Mouse (Mus musculus): ENCODE measurements at regions not wholly inside any gene's neighbourhood (a gene's known extent, or its start where the extent isn't known, plus 50 kb on each side); places are given as distances from the start of the nearest gene placed in this dataset.

DNA sequence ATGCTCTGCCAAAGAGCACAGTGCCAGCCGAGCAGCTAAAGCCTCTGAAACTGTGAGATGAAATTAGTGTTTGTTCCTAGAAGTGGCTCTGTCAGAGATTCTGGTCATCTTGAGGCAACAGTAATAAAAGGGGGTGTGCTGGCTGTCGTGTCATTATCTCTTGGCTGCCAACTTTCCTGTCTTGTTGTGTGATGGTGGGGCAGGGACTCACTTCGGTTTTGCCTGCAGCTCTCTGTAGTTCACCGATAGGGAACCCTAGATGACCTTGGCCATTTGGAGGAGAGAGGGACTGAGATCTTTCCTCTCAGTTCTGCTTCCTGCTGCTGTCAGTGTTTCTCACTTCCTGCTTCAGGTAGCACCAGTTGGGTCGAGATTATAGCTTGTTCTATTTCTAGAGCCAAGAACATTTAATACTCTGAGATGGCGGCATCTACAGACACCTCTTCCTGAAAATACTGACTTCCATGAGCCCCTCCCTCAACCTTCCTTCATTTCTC lies 159.8 kb upstream of the Kbtbd8 start:
- DNase-seq, result no peak

DNA sequence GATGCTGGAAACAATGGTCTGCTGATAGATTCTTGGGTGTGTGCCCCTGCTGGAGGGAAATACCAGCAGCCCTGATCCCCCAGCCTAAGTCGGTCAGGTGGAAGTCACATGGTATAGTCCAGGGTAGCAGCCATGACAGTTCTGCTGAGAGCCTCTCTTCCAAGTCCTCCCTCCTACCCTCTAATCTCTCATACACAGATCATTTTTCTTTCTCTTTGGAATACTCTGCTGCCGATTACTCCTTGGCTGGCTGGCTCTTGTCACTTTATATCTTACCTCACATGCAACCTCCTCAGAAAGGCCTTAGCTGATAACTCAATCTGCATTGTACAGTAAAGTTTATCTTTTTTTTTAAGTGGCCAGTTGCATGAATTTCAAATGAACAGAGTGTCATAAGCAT lies 162.5 kb upstream of the Kbtbd8 start:
- no peak for DNase-seq

DNA sequence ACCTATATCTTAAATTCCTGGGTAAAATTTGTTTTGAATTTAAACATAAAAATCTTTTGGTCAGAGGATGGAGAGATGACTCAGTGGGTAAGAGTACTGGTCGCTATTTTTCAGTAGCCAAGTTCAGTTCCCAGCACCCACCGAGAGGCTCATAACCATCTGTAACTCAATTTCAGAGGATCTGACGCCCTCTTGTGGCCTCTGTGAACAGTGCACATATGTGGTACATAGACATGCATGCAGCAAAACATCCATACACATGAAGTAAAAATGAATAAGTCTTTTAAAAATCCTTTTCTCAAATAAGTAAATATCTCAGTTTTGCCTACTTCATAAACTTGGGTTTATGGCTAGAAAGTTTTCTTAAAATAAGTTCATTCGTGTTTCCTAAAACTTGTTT lies 163.4 kb upstream of the Kbtbd8 start:
- no peak for DNase-seq

DNA sequence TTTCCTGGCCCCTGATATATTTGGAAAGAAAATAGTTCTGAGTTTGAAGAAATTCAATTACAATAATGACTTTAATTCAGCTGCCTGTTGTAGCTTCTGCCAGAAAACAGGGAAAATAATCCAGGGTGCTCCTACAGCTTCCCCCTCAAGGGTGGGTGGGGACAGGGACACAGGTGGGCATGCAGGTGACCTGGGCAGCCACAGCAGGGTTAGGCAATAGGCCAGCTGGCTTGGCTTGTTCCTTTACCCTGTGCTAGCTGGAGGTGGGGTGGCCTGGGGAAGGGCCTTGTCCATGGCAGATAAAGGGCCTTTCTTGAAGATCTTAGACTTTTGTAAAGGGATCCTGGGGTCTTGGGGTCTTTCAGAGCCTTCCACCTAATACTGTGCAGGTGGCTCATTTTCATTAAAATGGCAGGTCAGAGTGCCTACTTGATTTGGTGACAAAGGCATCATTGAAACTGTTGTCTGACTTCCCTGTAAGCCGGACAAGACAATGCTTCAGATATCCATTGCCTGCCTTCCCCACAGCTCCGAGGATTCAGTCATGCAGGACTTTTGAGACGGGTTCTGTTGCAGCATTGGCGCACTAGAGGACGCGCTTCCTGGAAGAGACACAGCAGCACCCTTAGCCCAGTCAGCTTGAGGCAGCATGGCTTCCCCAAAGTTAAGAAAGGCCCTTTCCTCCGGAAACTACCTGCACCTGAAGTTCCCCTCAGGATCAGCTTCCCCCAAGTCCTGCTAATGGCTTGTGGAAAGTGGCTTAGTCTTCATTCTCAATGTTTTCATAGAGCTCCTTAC lies 164.9 kb upstream of the Kbtbd8 start:
- DNase-seq, result no peak

DNA sequence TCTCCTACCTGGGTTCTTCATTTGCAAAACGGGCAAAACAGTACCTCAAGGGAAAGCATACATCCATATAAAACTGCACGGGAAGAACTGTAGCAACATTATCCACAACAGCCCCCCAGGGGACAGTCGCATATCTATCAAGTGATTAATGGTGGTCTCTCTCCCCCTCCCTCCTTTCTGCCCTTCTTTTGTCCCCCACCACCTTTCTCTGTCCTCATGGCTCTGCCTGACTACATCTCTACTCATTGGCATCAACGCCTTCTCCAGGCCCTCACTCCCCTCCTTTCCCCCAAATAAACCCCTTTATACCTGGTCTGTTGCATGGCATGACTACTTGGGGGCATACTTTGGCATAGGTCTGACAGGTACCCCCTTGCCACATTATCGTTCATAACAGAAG lies 166.1 kb upstream of the Kbtbd8 start:
- no peak for DNase-seq

DNA sequence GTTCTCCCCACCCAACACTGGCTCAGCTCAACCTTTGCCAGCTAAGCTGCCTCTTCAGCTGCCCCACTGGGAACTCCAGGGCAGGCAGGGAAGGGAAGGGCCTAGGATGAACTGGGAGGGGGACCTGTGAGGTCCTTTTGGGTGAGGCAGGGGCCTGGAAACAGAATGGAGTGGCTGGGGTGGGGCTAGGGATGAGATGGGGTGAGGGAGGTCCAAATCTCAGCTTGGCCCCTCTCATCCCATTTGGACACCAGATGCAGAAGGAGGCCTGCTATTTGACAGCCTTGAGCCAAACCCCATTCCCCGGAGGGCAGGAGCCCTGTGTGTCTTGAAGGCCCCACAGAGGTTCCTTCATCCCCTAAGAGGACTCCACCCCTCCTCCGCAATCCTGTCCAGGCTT lies 166.7 kb upstream of the Kbtbd8 start:
- no peak for DNase-seq

DNA sequence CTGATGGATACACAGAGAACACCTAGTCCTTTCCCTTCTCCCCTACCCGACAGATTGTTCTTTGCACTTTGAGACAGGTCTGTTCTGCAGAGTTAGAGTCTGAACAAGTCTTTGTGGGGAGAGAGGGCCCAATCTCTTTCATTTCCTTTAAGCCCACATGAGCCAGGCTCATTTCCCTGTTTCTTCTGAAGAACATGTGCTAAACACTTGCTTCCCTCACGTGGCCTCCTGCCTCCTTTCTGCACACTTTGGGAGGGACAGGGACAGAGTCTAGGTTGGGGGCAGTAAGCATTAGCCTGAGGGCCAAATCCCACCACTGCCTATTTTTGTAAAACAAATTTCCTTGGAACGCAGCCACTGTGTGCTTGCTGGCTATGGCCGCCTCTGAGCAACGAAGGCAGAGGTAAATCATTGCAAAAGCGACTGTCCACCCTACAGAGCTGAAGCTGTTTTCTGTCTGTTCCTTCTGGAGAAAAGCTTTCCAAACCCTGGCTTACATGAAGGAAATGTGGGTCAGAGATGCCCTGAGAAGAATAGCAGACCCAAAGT lies 170.6 kb upstream of the Kbtbd8 start:
- DNase-seq, result no peak

DNA sequence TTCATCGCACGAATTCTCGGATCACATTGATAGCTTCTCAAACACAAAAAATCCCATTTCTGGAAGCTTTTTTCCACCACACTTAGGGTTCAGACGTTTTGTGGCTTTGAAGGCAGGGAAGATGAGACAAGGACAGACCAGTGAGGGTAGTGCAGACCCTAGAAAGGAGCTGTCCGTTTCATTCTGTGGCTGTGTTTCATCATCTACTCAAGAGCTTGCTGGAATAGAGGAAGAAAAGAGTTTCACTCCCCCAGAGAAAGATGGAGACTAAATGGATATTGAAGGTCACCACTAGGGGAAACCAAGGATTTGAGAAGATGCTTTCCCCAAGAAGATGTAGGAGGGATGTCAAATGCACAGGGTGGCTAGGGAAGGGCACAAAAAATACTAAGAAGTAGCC lies 171.3 kb upstream of the Kbtbd8 start:
- no peak for DNase-seq

DNA sequence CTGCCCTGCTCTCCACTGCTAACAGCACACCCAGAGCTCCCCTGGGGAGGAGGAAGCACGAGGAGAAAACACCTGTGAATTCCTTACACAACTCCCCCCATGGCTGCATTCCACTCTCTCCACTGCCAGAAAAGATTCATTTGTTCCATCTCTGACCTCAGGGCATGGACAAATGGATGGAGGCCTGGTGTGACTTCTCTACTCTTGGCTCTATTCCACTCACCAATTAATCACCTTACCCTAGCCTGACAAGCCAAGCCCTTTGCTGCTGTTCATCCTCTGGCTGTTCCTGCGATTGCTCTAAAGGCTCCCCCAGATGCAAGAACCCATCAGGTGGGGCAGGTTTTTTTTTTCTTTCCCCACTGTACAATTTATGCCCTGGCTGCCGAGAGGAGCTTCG lies 172.8 kb upstream of the Kbtbd8 start:
- DNase-seq, result no peak

DNA sequence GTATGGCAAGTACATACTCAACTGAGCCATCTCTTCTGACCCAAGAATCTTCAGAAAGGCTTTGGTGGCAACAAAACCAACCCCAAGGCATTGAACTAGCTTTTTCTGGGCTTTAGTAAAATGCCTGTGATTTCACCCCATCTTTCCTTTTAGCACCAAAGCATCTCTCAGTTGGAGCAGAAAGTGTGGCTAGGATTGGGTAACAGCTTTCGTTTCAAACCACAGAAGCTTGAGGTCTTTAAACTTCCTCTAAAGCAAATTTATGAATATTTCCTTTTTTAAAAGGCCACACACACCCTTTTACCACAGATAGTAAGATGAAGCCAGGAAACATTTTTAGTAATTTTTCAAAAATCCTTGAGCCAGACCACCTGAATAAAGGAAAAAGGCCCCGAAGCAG lies 178.1 kb upstream of the Kbtbd8 start:
- DNase-seq, result no peak

DNA sequence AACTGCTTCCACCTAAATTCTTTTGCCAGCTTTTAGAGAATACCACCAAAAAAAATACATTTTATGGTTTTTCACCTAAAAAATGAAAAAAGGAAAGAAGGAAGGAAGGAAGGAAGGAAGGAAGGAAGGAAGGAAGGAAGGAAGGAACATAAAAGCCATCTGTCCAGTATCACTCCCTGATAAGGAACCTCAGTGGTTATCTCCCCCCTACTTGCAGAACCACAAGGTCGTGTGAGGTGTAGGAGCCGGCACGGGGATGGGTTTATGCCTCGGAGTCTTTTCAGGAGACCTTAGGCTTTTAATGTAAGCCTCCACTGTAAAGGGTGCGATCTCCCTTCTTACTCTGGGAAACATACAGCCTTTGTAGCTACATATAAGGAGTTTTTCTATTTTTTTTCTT lies 180.8 kb upstream of the Kbtbd8 start:
- no peak for DNase-seq

DNA sequence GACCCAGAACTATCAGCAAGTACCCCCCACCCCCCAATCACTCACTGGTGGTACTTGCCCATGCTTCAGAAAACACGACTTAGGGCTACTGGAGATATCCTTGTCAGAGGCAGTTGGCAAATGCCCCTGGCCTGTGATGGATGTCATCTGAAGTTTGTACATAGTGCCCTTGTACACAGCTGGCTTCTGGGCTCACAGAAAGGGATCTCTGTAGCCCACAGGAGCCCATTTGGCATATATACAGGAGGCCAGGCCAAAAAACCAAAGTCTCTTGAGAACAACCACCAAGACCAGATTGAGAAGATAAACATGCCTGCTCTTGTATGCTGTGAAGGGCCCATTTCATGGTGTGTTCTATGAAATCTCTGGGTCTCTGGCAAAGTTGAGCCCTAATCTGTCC lies 181.3 kb upstream of the Kbtbd8 start:
- DNase-seq, result no peak

DNA sequence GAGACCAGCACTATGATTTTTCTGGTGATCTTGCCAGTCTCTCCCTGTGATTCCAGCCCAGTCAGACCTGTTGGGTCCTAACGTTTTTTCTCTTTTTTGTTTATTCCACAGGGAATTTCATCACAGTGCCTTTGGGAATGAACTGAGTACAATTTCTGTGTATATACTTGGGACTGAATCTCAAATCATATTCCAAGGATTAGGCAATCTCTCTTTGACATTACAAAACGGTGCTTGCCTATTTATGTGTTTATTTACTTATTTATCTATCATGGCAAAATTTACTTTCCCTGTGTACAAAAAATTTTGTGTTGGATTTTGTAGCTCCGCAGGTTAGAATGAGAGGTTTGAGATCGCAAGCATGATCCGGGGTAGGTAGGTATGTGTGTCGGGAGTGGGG lies 189.2 kb upstream of the Kbtbd8 start:
- no peak for DNase-seq

DNA sequence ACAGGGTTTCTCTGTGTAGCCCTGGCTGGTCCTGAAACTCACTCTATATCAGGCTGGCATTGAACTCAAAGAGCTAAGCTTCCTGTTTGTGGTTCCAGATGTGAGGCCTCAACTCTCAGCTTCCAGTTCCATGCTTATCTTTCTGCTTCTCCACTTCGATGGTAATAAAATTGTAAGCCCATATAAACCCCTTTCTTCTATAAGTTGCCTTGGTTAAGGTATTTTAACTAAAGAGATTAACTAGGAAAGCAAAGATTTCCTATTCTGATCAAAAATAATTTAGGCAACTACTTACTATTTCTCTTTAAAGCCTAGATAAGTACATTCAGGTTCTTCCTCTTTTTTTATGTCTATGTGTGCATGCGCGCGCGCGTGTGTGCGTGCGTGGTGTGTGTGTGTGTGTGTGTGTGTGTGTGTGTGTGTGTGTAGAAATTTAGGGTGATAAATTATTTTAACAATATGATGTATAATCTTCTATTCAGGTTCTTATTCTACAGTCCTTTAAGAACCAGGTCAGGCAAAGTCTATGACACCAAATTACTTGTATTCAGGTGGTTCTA lies 190.3 kb upstream of the Kbtbd8 start:
- no peak for DNase-seq

DNA sequence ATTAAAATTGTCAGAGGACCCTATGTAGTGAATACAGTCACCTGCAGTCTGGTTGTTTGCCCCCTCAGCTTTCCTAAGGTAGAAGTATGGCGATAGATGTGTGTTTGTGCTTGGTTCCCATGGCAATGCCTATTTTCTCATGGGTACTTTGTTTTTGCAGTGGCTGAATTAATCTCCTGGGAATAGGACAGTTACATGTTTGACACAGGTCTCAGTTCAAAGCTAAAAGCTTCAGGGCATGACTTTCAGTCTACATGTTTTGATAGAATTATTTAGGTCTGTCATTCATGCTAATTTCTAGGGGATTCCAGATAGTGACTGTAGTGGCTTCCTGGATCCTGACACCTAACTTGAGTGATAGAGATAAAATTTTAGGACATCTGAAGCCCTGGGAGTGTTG lies 191.6 kb upstream of the Kbtbd8 start:
- no peak for DNase-seq

DNA sequence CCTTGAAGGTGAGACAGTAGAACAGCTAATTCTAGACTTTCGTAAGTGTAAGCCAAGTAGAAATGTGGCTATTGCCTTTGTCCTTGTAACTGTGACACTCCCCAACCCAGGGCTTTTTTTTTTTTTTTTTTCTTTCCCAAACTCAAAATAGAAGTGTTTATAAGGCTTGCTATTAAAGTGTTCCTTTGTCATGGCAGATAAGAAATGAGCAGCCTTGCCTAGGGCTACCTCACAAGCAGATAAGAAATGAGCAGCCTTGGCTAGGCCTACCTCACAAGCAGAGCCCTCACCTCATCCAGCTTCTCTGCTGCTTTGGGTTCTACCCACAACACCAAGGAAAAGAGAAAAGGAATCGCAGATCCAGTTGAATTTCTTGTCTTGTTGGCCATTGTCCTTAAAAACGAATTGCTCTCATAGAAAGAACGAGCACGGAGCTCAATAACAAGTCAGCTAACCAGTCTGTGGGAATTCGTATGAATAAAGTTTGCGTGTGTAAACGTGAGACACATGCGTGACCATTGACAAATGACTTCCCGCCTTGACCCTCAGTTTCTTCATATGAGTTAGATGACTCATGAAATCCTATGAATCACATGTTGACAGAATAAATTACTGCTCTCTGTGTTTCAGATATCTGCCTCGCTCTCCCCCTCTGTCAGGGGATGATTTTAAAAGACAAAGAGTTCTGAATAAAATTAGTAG lies 192.6 kb upstream of the Kbtbd8 start:
- DNase-seq, result no peak

DNA sequence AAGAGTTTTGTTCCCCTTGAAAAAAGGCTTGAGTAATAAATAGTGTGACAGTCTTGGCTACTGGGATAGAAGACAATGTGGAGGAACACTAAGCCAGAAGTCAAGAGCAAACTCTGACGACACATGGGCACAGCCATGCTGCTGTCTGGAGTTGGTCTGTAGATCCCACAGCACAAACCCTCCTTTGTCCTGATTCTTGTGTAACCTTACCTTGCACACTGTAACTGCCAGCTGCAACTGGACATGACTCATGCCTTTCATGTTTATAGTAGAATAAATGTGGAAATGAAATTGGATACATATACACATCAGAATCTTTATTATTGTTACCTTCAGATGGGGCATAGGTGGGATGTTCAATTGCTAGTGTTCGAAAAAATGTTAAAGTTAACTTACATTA lies 195.3 kb upstream of the Kbtbd8 start:
- DNase-seq, result no peak

DNA sequence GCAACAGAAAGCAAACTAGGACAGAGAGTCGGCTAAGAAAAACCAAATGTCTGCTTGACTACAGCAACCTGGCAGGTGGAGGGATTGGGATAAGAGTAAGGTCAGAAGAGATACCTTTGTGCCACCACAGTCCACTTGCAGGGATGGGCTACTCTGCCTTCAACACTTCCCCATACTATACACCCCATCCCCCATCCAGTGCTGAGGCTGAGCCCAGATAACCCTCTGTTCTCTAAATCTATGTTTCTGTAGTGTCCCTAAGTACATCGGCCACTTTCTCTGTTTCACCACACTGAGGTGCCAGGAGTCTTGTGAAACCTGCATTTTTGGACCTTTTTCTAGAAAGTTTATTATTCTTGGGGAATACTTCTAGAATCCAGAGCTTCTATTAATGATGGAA lies 196.3 kb upstream of the Kbtbd8 start:
- no peak for DNase-seq

DNA sequence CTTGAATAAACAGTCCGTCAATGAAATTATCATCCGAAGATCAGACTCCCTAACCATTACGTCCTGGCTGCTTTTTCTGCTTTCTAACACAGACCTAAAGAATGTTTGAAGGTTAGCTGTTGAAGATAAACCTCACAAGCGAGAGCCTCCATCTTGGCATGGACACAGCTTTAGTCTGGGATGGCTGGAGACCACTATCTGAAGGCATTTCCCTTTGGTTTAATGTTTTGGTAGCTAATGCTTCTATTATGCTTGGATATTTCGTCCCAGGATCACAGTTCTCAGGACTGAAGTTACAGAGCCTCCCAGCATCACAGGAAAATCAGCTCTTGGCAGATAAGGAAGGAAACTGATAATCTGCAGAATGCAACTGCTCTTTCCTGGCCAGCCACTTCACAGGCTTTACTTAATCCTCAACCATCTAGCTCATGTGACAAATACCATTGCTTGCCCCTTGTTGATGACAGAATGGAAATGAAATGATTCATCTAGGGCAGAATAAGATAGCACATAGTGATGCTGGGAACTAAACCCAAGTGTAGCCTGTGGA lies 197.8 kb upstream of the Kbtbd8 start:
- DNase-seq, result no peak

DNA sequence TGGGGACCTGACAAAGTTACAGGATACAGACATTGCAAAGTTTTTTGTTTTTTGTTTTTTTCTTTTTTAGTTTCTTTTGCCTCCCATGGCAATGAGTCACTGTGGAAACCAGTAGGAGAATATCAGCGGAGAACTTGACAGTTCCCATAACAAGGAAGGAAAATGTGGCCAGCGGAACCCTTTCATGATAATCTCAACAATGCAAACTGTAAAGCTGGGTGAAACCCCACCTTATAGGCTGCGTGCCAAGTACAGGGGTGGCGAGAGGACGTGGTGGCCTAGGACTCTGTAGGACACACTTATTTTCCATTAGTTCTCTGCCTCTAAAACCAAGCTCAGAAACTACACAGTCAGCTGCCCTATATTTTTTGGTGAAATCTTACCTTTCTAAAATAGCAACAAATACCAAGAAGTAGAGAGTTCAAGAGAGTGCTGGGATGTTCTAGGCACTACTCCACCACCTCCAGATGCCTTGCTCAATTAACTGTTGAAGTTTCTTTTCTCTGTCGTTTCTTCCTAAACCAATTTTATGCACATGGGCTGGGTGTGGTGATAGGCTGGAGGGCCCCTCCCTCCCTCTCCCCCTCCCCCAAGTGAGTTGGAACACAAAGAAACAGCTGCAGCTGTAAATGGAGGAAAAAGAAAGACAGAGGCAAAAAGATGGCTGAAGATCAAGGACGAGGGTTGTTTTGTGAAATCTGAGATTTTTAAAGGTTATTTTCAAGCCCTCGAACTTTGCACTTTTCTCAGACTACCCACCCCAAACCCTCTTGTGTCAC lies 201.0 kb upstream of the Kbtbd8 start:
- DNase-seq, result peak; percentile 11

DNA sequence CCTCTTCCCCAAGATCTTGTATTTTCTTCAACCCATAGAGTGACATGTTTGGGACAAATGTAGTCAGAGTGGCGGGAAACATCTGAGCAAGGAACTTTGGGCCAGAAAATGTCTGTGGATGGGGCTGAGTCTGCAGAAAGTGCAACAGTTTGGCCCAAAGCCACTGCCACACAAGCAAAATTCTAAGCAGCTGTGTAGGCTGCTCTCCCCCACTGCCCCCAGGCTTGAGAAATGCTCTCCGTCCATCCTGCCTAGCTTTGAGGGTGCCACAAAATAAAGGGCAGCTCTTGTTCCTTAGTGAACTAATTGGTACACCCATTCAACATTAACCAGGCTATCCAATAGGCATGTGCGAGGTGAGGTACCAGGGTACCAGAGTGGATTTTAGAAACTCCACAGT lies 205.2 kb upstream of the Kbtbd8 start:
- no peak for DNase-seq

DNA sequence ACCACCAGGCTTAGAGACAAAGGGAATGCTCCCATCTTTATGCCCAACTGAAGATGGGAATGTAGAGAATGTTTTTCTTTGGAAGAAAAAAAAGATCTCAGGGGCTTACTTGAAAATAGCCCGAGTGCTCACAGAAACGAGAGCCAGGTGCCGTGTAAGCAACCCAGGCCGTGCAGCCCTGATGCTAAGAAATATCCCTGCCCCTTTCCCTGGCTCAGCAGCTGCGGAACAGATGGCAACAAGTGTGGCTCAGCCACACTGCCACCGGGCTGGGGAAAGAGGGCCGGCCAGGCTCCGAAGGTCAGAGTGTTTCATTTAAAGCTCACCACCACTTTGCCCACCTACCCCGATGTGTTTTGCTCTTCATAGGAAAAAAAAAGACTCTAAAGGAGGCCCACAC lies 205.7 kb upstream of the Kbtbd8 start:
- DNase-seq, result no peak

DNA sequence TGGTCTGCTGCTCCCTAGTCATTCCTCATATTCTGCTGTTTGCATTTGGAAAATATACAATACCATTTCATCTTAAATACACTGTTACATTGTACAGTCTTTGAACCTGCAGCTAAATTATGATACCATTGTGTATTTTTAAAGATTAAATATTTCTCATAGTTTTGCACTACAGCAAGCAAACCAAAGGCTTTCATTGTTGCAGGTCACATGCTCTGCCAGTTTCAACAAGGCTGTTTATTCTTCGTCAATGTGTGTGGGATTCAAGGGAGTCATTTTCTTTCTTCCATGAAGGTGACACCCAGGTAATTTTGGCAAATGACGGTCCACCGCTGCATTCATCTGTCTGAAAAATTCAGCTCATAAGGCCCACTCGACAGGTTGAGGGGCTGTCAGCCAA lies 200.9 kb upstream of the Lrig1 start:
- no peak for DNase-seq

Measured in right cerebral cortex, postnatal 14 days (tissue).